Mouse (Mus musculus) forelimb bud, embryonic 11.5 days (tissue): ENCODE data around the gene Pcnx.
A peak's percentile ranks its signal among the peaks of the same experiment; 100 is the strongest.

Experiments
- DNase-seq: peaks from one replicate; pipeline ENCODE4 v3.0.0-alpha.2; 2012; ENCODE audit warnings: low read depth, low spot score

The Pcnx gene

DNA sequence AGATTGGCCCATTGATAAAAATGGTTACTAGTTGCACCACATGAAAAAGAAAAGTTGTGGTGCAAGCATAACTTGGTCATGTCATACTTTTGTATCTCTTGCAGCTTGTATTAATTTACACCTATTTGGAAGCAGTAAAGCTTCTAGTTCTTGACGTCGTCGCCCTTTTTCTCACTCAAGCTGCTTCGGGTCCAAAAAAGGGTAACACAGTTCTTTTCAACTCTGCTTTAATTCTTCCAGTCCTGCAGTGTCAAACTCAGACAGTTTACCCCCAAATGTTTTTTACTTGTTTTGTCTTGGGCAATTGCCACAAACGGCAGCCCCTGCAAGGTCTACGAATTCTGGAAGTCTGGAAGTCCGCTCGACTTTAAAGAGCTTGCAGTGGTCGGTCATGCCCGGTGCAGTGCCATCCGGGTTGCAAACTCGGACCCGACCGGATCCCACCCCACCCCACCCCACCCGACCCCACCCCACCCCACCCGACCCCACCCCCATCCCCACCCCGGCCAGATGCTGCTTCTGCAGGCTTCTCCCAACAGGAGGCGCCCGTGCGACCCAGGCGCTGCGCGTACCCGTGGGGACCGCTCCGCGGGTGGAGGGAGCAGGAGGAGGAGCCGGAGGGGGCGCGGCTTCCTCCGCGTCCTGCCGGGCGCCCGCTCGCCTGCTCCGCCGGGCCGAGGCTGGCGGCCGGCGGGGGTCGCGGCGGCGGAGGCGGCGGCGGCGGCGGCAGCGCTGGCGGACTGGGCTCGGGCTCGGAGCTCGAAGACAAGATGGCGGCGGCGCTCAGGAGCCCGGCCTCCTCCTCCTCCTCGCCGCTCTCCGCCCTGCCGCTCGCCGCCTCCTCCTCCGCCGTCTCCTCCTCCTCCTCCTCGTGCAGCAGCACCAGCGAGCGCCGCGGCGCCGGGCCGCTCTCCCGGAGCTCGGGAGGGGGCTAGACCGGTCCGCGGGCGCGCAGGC lies at the start of gene Pcnx:
Pcnx (plus strand) TSS at position 673 of the 957 bp plus-strand sequence.
- peak; percentile 81 for DNase-seq

DNA sequence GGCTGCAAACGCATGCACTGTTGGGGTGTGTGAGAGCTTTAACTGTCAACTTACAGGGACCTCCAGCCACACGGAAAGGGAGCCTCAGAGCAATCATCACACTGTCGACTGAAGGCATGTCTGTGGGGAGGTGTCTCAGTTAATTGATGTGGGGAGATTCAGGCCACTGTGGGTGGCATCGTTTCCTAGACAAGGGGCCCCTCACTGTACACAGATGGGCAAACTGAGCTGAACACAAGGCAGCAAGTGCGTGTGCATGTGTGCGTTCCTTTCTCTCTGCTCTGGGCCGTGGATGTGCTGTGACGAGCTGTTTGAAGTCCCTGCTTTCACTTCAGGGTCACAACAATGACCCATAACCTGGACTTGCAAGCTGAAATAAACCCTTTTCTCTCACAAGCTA lies 49.4 kb upstream of the Pcnx start:
- DNase-seq = no peak

DNA sequence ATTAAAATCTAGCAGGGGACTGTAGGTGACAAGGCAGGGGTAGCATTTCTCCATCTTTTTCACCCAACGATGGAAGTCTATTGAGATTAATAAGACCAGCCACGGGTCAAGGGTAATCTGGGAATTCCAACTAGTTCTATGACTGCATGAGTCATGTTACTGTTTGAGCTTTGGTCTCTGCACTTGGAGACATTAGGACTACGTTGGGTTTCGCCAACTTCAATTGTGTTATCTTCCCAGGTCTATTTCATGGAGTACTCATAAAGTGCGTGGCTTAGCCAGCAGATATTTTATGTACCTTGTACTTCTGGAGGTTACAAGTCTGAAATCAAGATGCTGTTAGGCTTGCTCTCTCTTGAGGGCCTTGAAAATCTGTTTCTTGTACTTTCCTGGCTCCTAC lies 45.1 kb upstream of the Pcnx start:
- DNase-seq = no peak

GRCm38 (mm10) chr12:81816330-81817125 lies 43.3 kb upstream of the Pcnx start:
- DNase-seq = no peak

DNA sequence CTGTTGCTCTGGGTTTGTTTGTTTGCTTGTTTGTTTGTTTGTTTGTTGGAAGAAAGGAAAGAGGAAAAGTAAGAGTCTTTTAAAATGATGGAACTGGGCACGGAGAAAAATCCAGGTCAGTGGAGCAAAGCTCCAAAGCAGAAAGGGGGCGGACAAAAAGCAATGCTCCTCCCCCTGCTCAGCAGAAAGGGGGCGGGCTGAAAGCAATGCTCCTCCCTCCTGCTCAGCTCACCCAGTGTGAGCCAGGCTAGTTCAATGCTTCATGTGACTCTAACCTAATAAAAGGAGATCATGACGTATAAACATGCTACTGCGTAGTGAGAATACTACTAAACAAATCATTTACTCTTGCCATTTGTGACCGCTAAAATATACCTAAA lies 42.7 kb upstream of the Pcnx start:
- DNase-seq = no peak

DNA sequence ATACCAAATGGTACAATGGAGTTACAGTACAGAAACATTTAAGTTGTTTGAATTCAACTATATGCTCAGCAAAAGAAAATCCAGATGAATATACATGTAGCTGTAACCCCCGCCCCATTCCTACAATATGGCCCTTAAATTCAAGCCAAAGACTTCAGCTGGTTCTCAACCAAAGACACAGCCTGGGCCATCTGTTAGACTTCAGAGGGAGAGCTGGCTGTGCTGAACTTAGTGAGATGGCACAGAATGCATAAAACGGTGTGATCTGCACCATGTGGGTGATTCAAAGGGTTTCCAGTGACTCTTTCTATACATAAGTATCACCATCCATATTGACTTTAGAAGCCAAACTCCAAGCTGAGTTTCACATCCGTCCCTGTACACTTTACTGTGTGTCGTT lies 39.1 kb upstream of the Pcnx start:
- DNase-seq = no peak

- no peak for DNase-seq
Observed at GRCm38 (mm10) chr12:81822176-81822575, 37.6 kb upstream of the Pcnx start.

- no peak for DNase-seq
Observed at GRCm38 (mm10) chr12:81822778-81823480, 36.9 kb upstream of the Pcnx start.

GRCm38 (mm10) chr12:81828355-81828754 lies 31.5 kb upstream of the Pcnx start:
- DNase-seq = no peak

DNA sequence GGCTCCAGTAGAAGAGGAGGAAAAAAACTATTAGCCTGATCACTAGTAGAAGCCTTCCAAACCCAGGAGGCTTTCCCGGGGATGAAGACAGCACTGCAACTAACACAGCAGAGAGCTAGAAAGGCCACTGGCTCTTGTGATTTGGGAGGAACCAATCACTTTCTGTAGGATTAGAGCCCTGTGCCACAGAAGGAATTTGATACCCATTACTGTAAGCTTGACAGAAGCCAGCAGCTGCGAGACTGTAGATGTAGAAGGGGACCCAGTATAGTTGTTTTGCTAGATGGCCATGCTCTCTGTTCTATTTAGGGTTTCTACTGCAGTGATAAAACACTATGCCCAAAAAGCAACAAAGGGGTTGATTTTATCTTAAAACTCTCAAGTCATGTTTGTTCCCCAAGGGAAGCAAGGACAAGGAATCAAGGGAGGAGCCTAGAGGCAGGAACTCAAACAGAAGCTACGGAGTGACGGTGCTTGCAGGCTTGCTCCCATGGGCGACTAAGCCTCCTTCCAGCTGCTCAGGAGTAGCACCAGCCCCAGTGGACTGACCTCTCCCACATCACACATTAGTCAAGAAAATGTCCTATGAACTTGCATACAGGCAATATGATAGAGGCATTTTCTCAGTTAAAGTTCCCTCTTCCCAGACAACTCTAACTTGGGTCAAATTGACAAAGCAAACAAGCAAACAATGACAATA lies 27.6 kb upstream of the Pcnx start:
- no peak for DNase-seq

DNA sequence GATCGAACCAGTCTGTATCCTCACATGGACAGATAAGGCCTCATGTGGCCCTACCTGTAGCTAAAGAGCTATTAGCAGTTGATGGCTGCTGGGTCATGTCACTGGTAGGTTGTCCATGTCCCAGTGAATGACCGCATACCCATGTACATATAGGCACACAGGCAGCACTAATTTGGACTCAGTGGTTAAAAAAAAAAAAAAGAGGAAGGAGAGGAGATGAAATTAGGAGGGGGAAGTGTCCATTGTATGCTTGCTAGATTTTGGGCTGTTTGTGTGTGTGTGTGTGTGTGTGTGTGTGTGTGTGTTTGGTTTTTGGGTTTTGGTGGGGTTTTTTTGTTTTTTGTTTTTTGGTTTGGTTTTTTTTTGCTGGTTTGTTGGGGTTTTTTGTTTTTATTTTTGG lies 26.7 kb upstream of the Pcnx start:
- no peak for DNase-seq

DNA sequence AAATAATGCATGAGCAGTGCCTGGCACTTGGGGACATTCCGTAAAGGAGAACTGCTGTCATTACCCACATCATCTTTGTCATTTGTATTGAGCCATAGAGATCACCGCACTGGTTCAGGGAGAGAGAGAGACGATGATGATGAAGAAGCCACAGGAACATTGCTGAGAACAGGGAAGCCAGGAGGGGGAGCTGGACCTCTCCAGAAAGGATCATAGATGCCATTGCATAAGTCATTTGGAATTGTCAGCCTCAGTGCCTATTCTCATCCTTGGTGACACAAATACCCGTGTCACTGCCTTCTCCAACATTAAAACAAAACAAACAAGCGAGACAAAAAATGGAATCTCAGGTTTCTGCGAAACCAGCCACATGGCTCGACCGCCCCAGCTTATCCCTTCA lies 23.7 kb upstream of the Pcnx start:
- no peak for DNase-seq

GRCm38 (mm10) chr12:81837463-81837862 lies 22.4 kb upstream of the Pcnx start:
- no peak for DNase-seq

DNA sequence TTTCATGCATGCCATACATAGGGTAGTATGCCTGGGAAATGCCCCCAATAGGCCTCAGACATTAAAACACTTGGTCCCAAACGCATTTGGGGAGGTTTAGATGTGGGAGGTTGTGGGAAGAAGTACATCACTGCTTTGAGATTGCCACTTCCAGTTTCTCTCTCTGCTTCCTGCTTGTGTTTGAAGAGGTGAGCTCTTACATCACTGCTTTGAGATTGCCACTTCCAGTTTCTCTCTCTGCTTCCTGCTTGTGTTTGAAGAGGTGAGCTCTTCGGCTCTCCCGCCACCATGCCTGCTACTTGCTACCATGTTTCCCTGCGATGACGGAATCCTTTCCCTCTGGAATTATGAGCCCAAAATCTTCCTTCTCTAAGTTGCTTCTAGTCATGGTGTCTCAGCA lies 20.2 kb upstream of the Pcnx start:
- DNase-seq = no peak

GRCm38 (mm10) chr12:81841046-81841445 lies 18.8 kb upstream of the Pcnx start:
- DNase-seq = no peak

DNA sequence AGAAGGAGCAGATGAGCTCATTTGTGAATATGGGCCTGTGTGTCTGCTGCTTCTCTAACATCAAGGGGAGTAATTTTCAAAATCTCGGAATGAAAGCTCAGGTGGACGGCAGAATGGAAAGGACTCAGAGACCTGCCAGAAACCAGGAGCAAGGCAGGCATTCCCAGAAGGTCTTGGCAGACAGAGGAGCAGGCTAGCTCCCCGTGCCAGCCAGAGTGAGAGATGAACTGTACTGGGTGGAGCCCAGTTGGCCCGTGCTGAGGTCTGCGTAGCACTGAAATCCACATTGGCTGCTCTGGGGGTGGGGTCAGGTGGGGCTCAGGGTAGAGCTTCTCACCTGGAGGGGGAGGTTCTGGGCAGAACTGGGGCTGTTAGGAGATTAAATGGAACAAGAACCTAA lies 16.3 kb upstream of the Pcnx start:
- DNase-seq = no peak

DNA sequence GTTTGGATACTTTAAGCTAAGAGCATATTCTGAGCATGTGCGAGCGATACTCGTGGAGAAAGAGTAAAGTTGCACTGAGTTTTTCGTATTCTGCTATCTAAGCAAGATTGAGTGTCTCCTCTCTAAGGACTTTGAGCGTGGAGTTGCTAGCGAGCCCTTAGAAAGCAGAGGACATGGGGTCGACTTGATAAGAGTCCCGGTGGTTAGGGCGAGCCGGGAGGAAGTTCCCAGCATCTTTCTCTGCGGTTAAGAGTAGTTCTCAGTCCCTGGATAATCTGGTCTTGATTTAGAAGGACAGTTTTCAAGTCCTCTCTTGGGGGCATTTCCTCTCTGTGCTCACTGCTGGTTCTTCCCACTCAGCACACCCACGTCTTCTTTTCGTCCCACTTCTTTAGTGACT lies 15.3 kb upstream of the Pcnx start:
- DNase-seq = no peak

DNA sequence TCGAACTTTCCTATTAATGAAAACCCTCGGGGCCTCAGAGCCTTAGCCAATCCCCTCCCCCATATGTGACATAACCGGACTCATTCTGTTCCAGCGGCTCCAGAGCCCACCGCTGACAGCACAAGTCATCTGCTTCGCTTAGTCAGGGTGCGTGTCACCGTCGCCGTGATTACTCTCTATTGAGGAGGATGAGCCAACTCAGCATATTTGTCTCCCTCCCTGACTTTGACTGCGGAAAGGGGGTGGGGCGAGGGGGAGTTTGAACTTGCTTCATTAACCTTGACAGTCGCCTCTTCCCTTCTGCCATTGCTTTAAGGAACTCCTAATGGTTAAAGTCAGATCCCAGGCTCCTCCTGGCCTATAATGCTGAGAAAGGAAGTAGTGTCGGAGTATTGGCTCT lies 14.8 kb upstream of the Pcnx start:
- no peak for DNase-seq

DNA sequence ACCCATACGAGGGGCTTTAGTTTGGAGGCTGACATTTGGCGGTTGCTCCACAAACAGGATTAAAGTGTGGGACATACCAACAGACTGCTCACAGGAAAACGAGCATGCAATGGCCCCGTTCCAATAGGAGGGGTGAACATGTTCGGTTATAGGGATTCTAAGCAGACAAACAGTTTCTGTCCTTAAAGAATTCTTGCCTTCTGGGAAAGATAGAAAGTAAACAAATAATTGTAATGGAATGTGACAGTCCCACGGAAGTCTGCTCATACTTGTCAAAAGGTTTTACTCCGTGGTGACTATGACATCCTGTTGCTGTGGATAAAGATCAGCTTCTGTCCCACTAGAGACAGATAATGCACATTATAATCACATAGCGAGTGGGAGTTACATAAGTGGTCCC lies 10.2 kb upstream of the Pcnx start:
- no peak for DNase-seq

DNA sequence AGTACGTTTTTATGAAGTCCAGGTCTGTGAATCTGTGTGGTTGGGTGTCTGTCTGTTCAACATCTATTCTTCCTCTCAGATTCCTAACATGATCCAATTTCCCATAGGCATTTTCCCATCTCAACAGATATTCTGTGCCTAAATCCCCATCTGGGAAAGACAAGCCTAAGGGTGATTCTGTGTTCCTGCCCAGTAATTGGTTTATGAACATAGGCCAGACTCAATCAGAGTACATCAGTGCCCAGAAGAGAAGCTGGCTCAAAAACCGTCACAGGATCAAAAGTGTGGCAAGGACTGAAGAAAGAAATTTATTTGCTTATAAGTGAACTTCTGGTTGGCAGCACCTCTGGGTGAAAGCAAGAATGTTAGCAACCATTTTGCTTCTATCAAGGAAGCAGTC lies 7.3 kb upstream of the Pcnx start:
- DNase-seq = no peak

GRCm38 (mm10) chr12:81852977-81853376 lies 6.8 kb upstream of the Pcnx start:
- no peak for DNase-seq

DNA sequence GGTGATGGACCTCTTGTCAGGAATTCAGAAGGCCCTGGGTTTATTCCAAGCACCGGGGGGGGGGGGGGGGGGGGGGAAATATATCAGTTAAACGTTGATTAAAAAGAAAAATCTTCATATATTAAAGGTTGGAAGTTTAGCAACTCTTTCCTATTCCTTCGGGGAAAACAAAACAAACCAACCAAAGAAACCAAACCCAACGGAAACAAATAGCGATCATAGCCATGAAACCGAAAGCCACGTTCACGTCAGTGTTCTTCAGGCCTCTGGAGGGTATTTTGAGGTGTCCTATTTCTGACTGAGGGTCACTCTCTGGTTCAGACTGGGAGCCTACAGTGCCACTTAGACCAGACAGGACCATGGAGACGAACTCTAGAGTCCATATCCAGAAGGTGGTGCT lies 6.3 kb upstream of the Pcnx start:
- no peak for DNase-seq
